Mouse (Mus musculus): ENCODE data around the gene Rpl29.

- TF ChIP-seq CTCF (IDR thresholded peaks at IDR 0.05; ENCODE audit: borderline replicate concordance, insufficient read depth, low read depth, low read length): no peak
- no peak for TF ChIP-seq POLR2A (IDR thresholded peaks at IDR 0.05; ENCODE audit: borderline replicate concordance, insufficient read depth, low read length)
Observed at GRCm38 (mm10) chr9:106436566-106436965, 7.3 kb downstream of the Rpl29 start.
